Mouse (Mus musculus) bone marrow, adult 2 months (tissue): Measurements from ENCODE around the gene Dspp. TPM values are rescaled to one million over a fixed set of nuclear protein-coding genes. Genes with fewer than 3 reads are reported as not detected.

Experiments
- H3K27ac ChIP-seq: fragments of 200-500 bp; 2 replicates; pipeline ENCODE4 v1.5.1; 2012; ENCODE audit warnings: low read depth, mild to moderate bottlenecking, control low read depth, inconsistent platforms, low read length; ENCODE audit not compliant: control insufficient read depth, poor library complexity, insufficient read depth
- H3K4me1 ChIP-seq: fragments of 200-500 bp; 2 replicates; pipeline ENCODE4 v1.6.1; 2011; ENCODE audit warnings: low read length; ENCODE audit not compliant: control insufficient read depth, insufficient read depth
- H3K4me3 ChIP-seq: fragments of 200-500 bp; replicated peaks from 2 replicates; pipeline ENCODE3; 2011; ENCODE audit warnings: mild to moderate bottlenecking, low read depth, low read length, control low read depth; ENCODE audit not compliant: control insufficient read depth
- CTCF ChIP-seq: fragments of 200-500 bp; IDR thresholded peaks from 2 replicates; pipeline ENCODE4 v1.5.1; 2011; ENCODE audit warnings: low read length, control low read depth; ENCODE audit not compliant: control insufficient read depth, insufficient read depth
- POLR2A ChIP-seq: fragments of 200-500 bp; IDR thresholded peaks from 2 replicates; pipeline ENCODE4 v1.6.1; 2011; ENCODE audit warnings: low read depth, mild to moderate bottlenecking, control low read depth, low read length, borderline replicate concordance; ENCODE audit not compliant: control insufficient read depth
- whole genome bisulfite sequencing: fragments of 180-500 bp; shearing (Covaris S2); methylation state at CpG from one replicate; pipeline ENCODE4 v1.1.7; 2018; 5-methylcytosine and 5-hydroxymethylcytosine counted together
- polyA plus RNA-seq: library from polyadenylated mRNA; stranded (reverse); fragments of >200 nt; gene quantifications from 2 replicates; pipeline ENCODE4 v1.2.4, GENCODE M21; 2011; ENCODE audit warnings: low replicate concordance; ENCODE audit not compliant: missing spikeins, insufficient read depth, insufficient read length

Gene Dspp
- not detected in 2 replicates for polyA plus RNA-seq

DNA sequence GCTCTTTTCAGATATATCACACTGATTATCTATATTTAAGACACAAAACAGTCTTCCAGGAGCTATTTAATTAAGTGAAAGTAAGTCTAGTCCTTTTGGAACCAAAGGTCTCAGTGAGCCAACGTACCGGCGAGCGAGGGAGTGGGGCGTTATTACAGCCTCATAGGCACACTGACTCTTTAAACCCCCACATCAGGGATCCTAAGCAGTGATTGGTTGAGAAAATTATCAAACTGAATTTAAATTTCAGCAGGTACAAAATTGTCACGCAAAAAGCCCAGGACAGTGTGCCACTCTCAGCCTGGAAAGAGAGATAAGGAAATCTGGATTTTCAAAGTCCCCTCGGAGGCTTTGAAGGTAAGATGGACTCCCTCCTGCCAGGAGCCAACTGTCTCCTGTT is at the start of gene Dspp:
Dspp (plus strand) TSS at position 301 of the 400 bp plus-strand sequence.
- 84% methylated on average over 7 of the region's 7 CpGs for WGBS

DNA sequence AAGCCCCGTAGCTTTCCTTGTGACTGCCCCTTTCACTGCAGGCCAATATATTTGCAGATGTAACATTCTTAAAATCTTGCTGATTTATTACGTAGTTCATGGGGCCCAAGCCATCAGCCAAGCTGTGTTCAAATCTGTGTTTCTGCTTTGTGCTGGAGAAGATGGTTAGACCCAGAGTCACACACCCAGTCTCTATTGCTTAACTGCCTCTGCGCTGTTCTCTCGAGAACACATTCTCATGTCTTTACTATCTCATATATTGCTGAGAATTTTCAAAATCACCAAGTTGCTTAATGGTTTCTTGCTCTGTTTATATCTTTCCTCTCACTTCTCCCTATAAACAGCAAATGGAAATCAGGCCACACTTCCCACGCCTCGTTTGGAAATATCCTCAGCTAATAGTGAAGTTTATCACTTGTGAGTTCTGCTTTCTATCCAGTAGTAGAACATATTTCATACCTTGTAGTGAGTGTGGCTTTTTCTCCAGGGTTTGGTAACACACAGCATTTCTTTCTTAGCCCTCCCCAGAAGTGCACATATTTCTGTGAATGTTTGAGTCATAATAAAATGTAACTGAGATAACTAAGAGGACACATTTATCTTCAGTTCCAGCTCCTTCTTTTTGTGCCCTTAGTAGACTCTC is 46.4 kb upstream of the Dspp start:
- TF ChIP-seq CTCF = no peak
- no peak for TF ChIP-seq POLR2A
- 65% methylated on average over 6 of the region's 6 CpGs for WGBS
- Histone ChIP-seq H3K27ac (no peak overlapping the region), H3K4me3 (no peak overlapping the region), H3K4me1 (no peaks in the 10 kb centered on the region)

More for the DNA sequence above, at the start of gene Dspp:
- TF ChIP-seq CTCF = no peak
- TF ChIP-seq POLR2A = no peak
- no peaks in the 10 kb centered on the region for H3K4me1 ChIP-seq
- H3K4me3 ChIP-seq = no peak within 1 kb of the TSS
- no peak within 1 kb of the TSS for H3K27ac ChIP-seq

DNA sequence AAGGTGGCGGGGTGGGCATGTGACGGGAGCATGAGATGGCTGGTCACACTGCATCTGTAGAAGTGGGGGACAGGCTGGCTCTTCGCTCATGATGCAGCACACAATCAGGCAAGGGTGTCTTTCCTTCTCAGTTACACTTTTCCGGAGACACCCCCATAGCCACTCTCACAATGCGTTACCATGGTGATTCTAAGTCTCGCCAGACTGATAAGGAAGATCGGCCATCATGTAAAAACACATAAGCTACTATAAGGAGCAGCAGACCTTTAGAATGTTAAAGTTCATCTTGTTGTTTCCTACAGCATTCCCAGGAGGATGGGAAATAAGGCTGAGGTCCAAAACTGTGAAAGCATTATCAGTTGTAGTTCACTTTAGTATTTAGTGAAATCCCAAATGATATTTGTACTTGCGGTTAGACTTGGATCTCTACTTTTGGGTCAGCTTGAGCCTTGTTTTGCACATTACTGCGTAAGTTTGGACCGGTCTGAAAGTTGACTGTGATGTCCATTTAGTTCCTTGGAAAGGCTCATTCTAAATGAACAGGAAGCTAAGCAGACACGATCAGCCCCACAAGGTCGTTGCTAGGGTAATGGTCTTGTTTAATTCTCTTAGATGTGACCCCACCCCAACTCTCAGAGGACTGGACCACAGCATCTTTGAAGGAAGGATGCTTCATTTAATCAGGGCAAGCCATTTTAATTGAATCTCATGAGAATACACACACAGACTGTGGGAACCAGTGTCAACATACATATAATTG is 43.8 kb upstream of the Dspp start:
- H3K27ac ChIP-seq = no peak overlapping the region
- WGBS = 82% methylated on average over 12 of the region's 12 CpGs
- H3K4me1 ChIP-seq = no peaks in the 10 kb centered on the region
- no peak for TF ChIP-seq POLR2A
- no peak for TF ChIP-seq CTCF
- no peak overlapping the region for H3K4me3 ChIP-seq

DNA sequence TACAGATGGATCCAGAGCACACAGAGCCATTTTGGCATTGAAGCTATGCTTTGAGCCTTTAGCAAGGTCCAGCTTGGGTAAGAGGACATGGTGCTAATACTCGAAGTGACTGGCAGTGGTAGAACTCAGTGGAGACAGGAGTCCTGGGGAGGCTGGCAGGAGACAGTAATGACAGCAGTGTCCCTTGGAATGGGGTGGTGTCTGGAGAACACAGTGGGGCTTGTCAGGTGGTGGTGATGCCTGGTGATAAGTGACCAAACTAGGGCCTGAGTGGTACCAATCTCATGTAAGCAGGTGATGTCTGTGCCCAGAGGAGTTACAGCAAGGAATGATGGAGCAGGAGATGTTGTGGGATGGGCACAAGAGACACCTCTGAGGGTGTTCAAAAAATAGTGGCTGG is 43.2 kb upstream of the Dspp start:
- Histone ChIP-seq H3K4me3 (no peak overlapping the region), H3K27ac (no peak overlapping the region), H3K4me1 (no peaks in the 10 kb centered on the region)
- WGBS = 76% methylated on average over 1 of the region's 1 CpGs
- TF ChIP-seq POLR2A (no peak), CTCF (no peak)

DNA sequence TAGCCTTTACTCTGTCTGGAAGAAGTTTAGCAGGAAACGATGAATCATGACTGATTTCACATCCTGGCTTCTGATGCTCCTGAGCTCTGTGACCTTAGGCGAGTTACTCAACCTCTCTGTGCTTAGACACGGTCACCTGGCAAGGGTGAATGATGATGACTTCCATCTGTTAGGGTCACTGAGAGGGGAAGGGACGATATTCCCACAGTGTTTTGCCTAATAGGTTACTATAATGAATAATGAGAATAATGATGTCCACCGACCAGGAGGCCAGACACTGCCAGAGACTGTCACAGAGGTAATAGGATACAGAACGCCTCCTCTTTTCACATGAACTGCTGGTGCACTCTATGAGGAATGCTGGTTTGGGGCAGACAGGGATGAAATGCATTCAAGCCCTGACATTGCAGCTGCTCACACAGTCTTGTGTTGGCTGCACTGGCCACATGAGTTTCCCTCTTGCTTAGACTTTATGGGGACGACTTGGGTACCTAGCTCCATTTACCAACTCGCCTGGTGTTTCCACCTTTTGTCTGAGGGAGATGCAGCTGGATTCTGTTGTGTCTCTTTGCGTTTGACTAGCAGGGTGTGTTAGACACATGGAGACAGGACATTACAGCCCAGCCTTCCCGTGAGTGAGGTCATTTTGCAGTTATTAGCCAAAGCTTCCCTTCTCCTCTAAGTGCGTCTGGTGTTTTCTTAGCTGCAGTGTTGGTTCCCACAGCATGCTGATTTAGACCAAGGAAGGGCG is 42.1 kb upstream of the Dspp start:
- Histone ChIP-seq H3K4me1 (no peaks in the 10 kb centered on the region), H3K4me3 (no peak overlapping the region), H3K27ac (no peak overlapping the region)
- 54% methylated on average over 12 of the region's 12 CpGs for WGBS
- TF ChIP-seq CTCF (no peak), POLR2A (no peak)

DNA sequence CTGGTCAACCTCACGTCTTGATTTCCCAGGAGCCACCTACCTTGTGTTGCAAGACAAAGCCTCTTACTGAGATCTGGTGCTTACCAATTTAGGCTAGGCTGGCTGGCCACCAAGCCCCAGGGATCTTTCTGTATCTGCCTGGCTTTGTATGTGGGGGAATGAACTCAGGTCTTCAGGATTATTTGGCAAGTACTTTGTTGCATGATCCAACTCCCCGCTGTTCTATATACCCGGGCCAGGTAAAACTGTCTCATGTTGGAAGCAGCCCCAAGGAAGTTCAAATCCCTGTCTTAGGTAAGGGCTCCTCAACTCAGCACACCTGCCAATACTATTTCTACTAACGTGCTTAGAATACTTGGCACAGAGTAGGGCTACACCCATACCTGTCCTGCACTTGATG is 39.6 kb upstream of the Dspp start:
- Histone ChIP-seq H3K4me3 (no peak overlapping the region), H3K4me1 (no peaks in the 10 kb centered on the region), H3K27ac (no peak overlapping the region)
- 78% methylated on average over 4 of the region's 4 CpGs for WGBS
- TF ChIP-seq POLR2A (no peak), CTCF (no peak)

DNA sequence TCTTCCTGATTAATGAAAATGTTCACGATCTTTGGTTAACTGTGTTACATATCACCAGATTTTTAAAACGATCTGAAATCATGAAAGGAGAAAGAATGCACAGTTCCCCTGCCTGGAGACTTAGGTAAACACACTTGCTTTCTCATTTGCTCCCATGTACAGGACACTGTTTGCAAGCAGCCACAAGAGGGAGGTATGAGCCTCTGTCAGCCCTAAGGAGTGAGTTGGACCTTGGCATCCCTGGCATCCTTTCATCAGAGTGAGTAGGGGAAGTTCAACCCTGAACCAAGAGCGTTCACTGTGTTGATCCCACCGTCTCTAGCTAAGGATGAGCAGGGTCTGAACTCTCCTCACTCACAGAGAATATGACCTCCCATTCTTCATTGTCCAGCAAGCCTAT is 39.0 kb upstream of the Dspp start:
- Histone ChIP-seq H3K4me3 (no peak overlapping the region), H3K27ac (no peak overlapping the region), H3K4me1 (no peaks in the 10 kb centered on the region)
- 27% methylated on average over 4 of the region's 4 CpGs for WGBS
- no peak for TF ChIP-seq CTCF
- no peak for TF ChIP-seq POLR2A

DNA sequence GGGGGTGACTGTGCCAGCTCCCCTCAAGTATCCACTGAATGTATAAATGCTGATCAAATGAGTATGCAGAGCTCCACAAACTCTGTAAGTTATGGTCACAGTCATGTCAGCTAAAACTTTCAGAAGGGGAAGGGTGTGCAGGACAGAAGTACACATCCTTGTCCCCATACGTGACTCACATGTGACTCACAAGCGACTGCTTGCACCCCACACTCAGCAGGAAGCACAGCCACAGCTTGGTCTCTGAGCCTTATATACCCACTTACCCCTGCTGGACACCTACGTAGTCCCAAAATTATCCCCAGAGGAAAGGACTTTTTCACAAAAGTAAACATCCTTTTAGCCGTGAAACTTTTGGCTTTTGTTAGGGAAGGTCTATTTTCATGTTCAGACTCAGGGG is 36.8 kb upstream of the Dspp start:
- Histone ChIP-seq H3K4me1 (no peaks in the 10 kb centered on the region), H3K27ac (no peak overlapping the region), H3K4me3 (no peak overlapping the region)
- TF ChIP-seq POLR2A = no peak
- 42% methylated on average over 4 of the region's 4 CpGs for WGBS
